Mouse (Mus musculus) embryonic stem cell, embryonic (primary cell): ENCODE results near the gene Fam227a.

Experiments used
- CTCF ChIA-PET, 4 experiments: fragments of 300-600 bp in 2 of 4; fragments of 350-600 bp in 2 of 4; sonication (Branson Sonifier 250); formaldehyde crosslinking; loops; one replicate each; lab custom pipeline; 2022; ENCODE audit warnings: inconsistent platforms in 2 of 4; lab: Charles Lee
- POLR2A ChIA-PET, 4 experiments: fragments of 300-600 bp in 2 of 4; fragments of 350-600 bp in 2 of 4; sonication (Branson Sonifier 250); formaldehyde crosslinking; loops; one replicate each; lab custom pipeline; 2022; ENCODE audit warnings: antibody characterized with exemption in 4 of 4, inconsistent platforms in 1 of 4; lab: Charles Lee

The Fam227a gene

GRCm38 (mm10) chr15:79658531-79659375, at the start of gene Fam227a, which contains the start of gene Cby1:
TSS of gene Fam227a (minus strand) at chr15:79658956.
TSS of gene Cby1 (plus strand) at chr15:79659199.
- ChIA-PET POLR2A (interaction anchor here (0.5 to 3.2 kb wide), 86 partner anchors 9 to 628 kb away, joined by 3 to 22 read pairs (median 4); partner anchors contain the start of genes Dmc1 (in 4 of the 4), Ddx17 (in 3 of the 4), Gtpbp1 (in 3 of the 4) and Josd1 (in 3 of the 4)), CTCF (interaction anchor here (0.5 to 3.4 kb wide), 97 partner anchors 8 to 1036 kb away, joined by 3 to 40 read pairs (median 4); partner anchors contain the start of genes Tomm22 (in 3 of the 4), Dmc1 (in 2 of the 4), Gtpbp1 (in 2 of the 4) and Atf4 (in 1 of the 4))

GRCm38 (mm10) chr15:79708229-79708822, 49.6 kb upstream of the Fam227a start:
- ChIA-PET CTCF (interaction anchor here in 2 of 4 experiments (0.6 to 4.1 kb wide), 10 partner anchors 10 to 376 kb away, joined by 3 to 26 read pairs (median 3); partner anchors contain the start of gene Gtpbp1 (in 1 of the 2)), POLR2A (interaction anchor here in 3 of 4 experiments (0.6 to 5.7 kb wide), 17 partner anchors 8 to 368 kb away, joined by 3 to 76 read pairs (median 4); partner anchors contain the start of genes Gtpbp1 (in 3 of the 3) and Nptxr (in 1 of the 3))

- POLR2A ChIA-PET: interaction anchor here in 3 of 4 experiments (0.7 to 5.7 kb wide), 12 partner anchors 7 to 43 kb away, joined by 3 to 76 read pairs (median 4); partner anchors contain the start of gene Gtpbp1 (in 1 of the 3)
- CTCF ChIA-PET: interaction anchor here in 3 of 4 experiments (0.5 to 1.9 kb wide), 4 partner anchors 9 to 359 kb away, joined by 3 to 12 read pairs (median 7); no protein-coding TSS in a partner anchor
Observed at GRCm38 (mm10) chr15:79706603-79707214, 48.0 kb upstream of the Fam227a start.

GRCm38 (mm10) chr15:79697558-79698187, 38.9 kb upstream of the Fam227a start:
- CTCF ChIA-PET: interaction anchor here in 3 of 4 experiments (0.6 to 3.5 kb wide), 9 partner anchors 9 to 253 kb away, joined by 3 to 26 read pairs (median 3); no protein-coding TSS in a partner anchor
- POLR2A ChIA-PET: interaction anchor here in 3 of 4 experiments (0.5 to 8.3 kb wide), 19 partner anchors 10 to 86 kb away, joined by 3 to 76 read pairs (median 5); partner anchors contain the start of genes Fam227a (in 1 of the 3) and Josd1 (in 1 of the 3)

- ChIA-PET CTCF (interaction anchor here in 2 of 4 experiments (0.7 to 3.5 kb wide), 6 partner anchors 9 to 191 kb away, joined by 3 to 26 read pairs (median 3); no protein-coding TSS in a partner anchor), POLR2A (interaction anchor here in 2 of 4 experiments (0.9 to 8.3 kb wide), 18 partner anchors 9 to 87 kb away, joined by 3 to 76 read pairs (median 5); partner anchors contain the start of genes Fam227a (in 1 of the 2) and Josd1 (in 1 of the 2))
Observed at GRCm38 (mm10) chr15:79697011-79697410, 38.3 kb upstream of the Fam227a start.

GRCm38 (mm10) chr15:79696508-79696907, 37.8 kb upstream of the Fam227a start:
- POLR2A ChIA-PET: interaction anchor here in 3 of 4 experiments (0.6 to 8.3 kb wide), 13 partner anchors 9 to 496 kb away, joined by 3 to 76 read pairs (median 4); partner anchors contain the start of gene Josd1 (in 1 of the 3)
- CTCF ChIA-PET: interaction anchor here in 2 of 4 experiments (0.5 to 3.5 kb wide), 5 partner anchors 10 to 1858 kb away, joined by 3 to 26 read pairs (median 7); no protein-coding TSS in a partner anchor

GRCm38 (mm10) chr15:79695516-79695915, 36.8 kb upstream of the Fam227a start:
- ChIA-PET CTCF (interaction anchor here in 1 of 4 experiments (1.0 kb wide), 1 partner anchor 37 kb away, joined by 3 read pairs; the partner anchor contains the start of gene Fam227a), POLR2A (interaction anchor here in 2 of 4 experiments (1.7 to 8.3 kb wide), 5 partner anchors 12 to 30 kb away, joined by 4 to 76 read pairs (median 16); no protein-coding TSS in a partner anchor)

- ChIA-PET CTCF (interaction anchor here in 1 of 4 experiments (0.6 to 1.0 kb wide), 2 partner anchors 36 to 1498 kb away, joined by 3 read pairs; partner anchors contain the start of gene Fam227a), POLR2A (interaction anchor here in 2 of 4 experiments (1.2 to 8.3 kb wide), 6 partner anchors 13 to 35 kb away, joined by 3 to 76 read pairs (median 5); partner anchors contain the start of genes Cby1 (in 1 of the 2) and Fam227a (in 1 of the 2))
Observed at GRCm38 (mm10) chr15:79694512-79694911, 35.8 kb upstream of the Fam227a start.

GRCm38 (mm10) chr15:79693740-79694139, 35.0 kb upstream of the Fam227a start:
- POLR2A ChIA-PET: interaction anchor here in 2 of 4 experiments (0.9 to 8.3 kb wide), 10 partner anchors 13 to 249 kb away, joined by 3 to 76 read pairs (median 4); partner anchors contain the start of genes Cby1 (in 1 of the 2) and Fam227a (in 1 of the 2)

GRCm38 (mm10) chr15:79692334-79692733, 33.6 kb upstream of the Fam227a start:
- CTCF ChIA-PET: interaction anchor here in 1 of 4 experiments (0.6 to 1.0 kb wide), 2 partner anchors 56 to 366 kb away, joined by 3 to 6 read pairs; no protein-coding TSS in a partner anchor
- POLR2A ChIA-PET: interaction anchor here in 2 of 4 experiments (1.0 to 8.3 kb wide), 7 partner anchors 11 to 52 kb away, joined by 3 to 76 read pairs (median 5); partner anchors contain the start of genes Cby1 (in 1 of the 2) and Fam227a (in 1 of the 2)

More at GRCm38 (mm10) chr15:79693740-79694139, 35.0 kb upstream of the Fam227a start:
- CTCF ChIA-PET: no interaction called here

GRCm38 (mm10) chr15:79691023-79691508, 32.3 kb upstream of the Fam227a start:
- ChIA-PET CTCF (interaction anchor here in 3 of 4 experiments (0.6 to 1.2 kb wide), 14 partner anchors 17 to 652 kb away, joined by 3 to 6 read pairs (median 3); partner anchors contain the start of genes Fam227a (in 1 of the 3) and Mief1 (in 1 of the 3)), POLR2A (interaction anchor here in 3 of 4 experiments (0.5 to 1.7 kb wide), 95 partner anchors 8 to 1682 kb away, joined by 3 to 19 read pairs (median 4); partner anchors contain the start of genes Cby1 (in 3 of the 3), Fam227a (in 3 of the 3), Tomm22 (in 3 of the 3) and Atf4 (in 2 of the 3))

GRCm38 (mm10) chr15:79690426-79691022, 31.8 kb upstream of the Fam227a start, which contains the start of gene Gtpbp1:
TSS of gene Gtpbp1 (plus strand) at chr15:79690845.
- POLR2A ChIA-PET: interaction anchor here in 3 of 4 experiments (0.5 to 1.7 kb wide), 102 partner anchors 9 to 1720 kb away, joined by 3 to 19 read pairs (median 4); partner anchors contain the start of genes Cby1 (in 3 of the 3), Fam227a (in 3 of the 3), Tomm22 (in 3 of the 3) and Atf4 (in 2 of the 3)
- CTCF ChIA-PET: interaction anchor here in 3 of 4 experiments (0.6 to 1.2 kb wide), 15 partner anchors 18 to 652 kb away, joined by 3 to 6 read pairs (median 3); partner anchors contain the start of genes Fam227a (in 1 of the 3) and Mief1 (in 1 of the 3)

GRCm38 (mm10) chr15:79689662-79690425, 31.1 kb upstream of the Fam227a start:
- ChIA-PET POLR2A (interaction anchor here in 3 of 4 experiments (0.6 to 1.7 kb wide), 86 partner anchors 8 to 1719 kb away, joined by 3 to 19 read pairs (median 4); partner anchors contain the start of genes Cby1 (in 3 of the 3), Fam227a (in 3 of the 3), Tomm22 (in 3 of the 3) and Atf4 (in 2 of the 3)), CTCF (interaction anchor here in 3 of 4 experiments (0.6 to 1.2 kb wide), 9 partner anchors 19 to 544 kb away, joined by 3 to 6 read pairs (median 3); partner anchors contain the start of genes Fam227a (in 1 of the 3) and Mief1 (in 1 of the 3))
